Mouse (Mus musculus): Measurements from ENCODE around the gene C130032M10Rik. TPM values are rescaled to one million over a fixed set of nuclear protein-coding genes. Genes with fewer than 3 reads are reported as not detected.

C130032M10Rik gene
- polyA plus RNA-seq, 2 experiments, result 1.9 to 3.4 TPM

DNA sequence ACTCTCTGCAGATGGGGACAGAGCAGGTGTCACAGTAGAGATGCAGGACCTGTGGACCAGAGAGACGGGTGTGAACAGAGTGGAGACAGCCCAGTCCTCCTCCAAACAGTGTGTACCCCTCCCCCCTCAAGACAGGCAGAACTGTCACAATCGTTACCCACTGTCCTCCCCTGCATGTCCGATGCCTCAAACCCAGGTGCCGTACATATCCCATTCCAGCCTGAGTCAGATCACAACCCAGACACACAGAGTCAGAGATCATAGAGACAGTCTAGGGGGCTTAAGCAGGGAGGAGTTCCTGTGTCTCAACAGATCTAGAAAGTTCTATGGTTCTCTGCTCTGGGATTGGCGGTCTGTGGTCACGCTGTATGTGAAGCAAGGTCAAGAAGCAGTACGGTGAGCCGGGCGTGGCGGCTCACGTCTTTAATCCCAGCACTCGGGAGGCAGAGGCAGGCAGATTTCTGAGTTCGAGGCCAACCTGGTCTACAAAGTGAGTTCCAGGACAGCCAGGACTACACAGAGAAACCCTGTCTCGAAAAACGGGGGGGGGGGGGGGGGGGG is 9.7 kb downstream of the C130032M10Rik start:
- no peaks in the 10 kb centered on the region for H3K27me3 ChIP-seq (ENCODE audit: control insufficient read depth, insufficient read depth, low read length)
- H3K9me3 ChIP-seq (ENCODE audit: control insufficient read depth, low read length), result no peaks in the 10 kb centered on the region
- no peak overlapping the region for H3K4me3 ChIP-seq (replicated peaks; ENCODE audit: low read length)
- no peak overlapping the region for H3K27ac ChIP-seq (replicated peaks; ENCODE audit: low read depth, low read length)
- TF ChIP-seq POLR2A (IDR thresholded peaks at IDR 0.05; ENCODE audit: borderline replicate concordance, extremely low read depth, insufficient read depth, insufficient read length), result no peak
- WGBS, result 86% methylated on average over 13 of the region's 15 CpGs
- no peak overlapping the region for H3K4me2 ChIP-seq (replicated peaks; ENCODE audit: low read depth, low read length, severe bottlenecking)
- no peak for DNase-seq (ENCODE audit: low spot score)
- H3K4me1 ChIP-seq (ENCODE audit: control insufficient read depth, insufficient read depth, low read length), result peaks cover 20% of the 10 kb centered on the region
- H3K36me3 ChIP-seq (ENCODE audit: control insufficient read depth, insufficient read depth, low read length), result no peaks in the 10 kb centered on the region
- no peak overlapping the region for H3K9ac ChIP-seq (ENCODE audit: low read depth, low read length, severe bottlenecking)
- ATAC-seq (ENCODE audit: low FRiP score, low read depth), result no peak

DNA sequence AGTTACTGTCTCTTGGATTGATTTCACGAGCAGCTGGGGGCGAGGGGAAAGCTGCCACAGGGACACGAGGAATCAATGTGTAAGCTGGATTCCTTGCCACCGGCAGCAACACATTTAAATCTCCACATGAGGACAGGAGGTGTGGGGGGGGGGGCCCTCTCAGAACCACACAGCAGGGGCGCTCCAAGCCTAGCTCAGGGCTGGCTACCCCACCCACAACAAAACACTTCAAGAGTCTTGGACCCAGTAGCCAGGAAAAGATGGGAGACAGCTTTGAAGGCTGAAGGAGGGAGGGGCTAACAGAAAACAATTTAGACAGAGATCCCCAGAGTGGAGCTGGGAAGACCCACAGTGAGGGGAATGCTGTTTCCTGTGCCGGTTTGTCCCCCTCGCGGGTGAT is 10.4 kb downstream of the C130032M10Rik start:
- Histone ChIP-seq H3K4me3 (replicated peaks; ENCODE audit: low read length) (no peak overlapping the region), H3K4me1 (ENCODE audit: control insufficient read depth, insufficient read depth, low read length) (peaks cover 20% of the 10 kb centered on the region), H3K27me3 (ENCODE audit: control insufficient read depth, insufficient read depth, low read length) (no peaks in the 10 kb centered on the region), H3K4me2 (replicated peaks; ENCODE audit: low read depth, low read length, severe bottlenecking) (no peak overlapping the region), H3K36me3 (ENCODE audit: control insufficient read depth, insufficient read depth, low read length) (no peaks in the 10 kb centered on the region), H3K27ac (replicated peaks; ENCODE audit: low read depth, low read length) (no peak overlapping the region), H3K9me3 (ENCODE audit: control insufficient read depth, low read length) (no peaks in the 10 kb centered on the region), H3K9ac (ENCODE audit: low read depth, low read length, severe bottlenecking) (no peak overlapping the region)
- no peak for ATAC-seq (ENCODE audit: low FRiP score, low read depth)
- no peak for DNase-seq (ENCODE audit: low spot score)
- TF ChIP-seq POLR2A (IDR thresholded peaks at IDR 0.05; ENCODE audit: borderline replicate concordance, extremely low read depth, insufficient read depth, insufficient read length), result no peak
- 21% methylated on average over 8 of the region's 8 CpGs for WGBS

DNA sequence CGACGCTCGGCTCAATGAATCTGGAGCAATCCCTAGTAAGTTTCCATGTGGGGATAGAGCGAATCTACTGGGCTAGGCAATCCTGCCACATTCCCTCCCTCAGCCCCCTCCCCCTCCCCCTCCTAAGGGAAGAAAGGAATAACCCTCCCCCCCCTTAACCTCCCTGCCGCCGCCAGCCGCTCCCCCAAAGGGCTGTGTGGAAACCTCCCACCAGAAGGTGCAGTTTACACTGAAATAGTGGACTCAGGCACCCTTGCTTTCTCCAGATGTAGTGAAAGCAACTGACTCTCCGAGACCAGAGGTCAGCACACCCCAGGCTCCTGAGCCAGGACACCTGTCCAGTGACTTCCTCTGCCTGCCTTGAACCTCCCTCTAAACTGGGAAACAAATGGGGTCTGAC is 11.1 kb downstream of the C130032M10Rik start:
- peaks cover 20% of the 10 kb centered on the region for H3K4me1 ChIP-seq (ENCODE audit: control insufficient read depth, insufficient read depth, low read length)
- WGBS, result 11% methylated on average over 8 of the region's 8 CpGs
- H3K9ac ChIP-seq (ENCODE audit: low read depth, low read length, severe bottlenecking), result peak overlapping the region; percentile 25; the same call in 1 of the 2 replicates
- no peak for ATAC-seq (ENCODE audit: low FRiP score, low read depth)
- no peaks in the 10 kb centered on the region for H3K9me3 ChIP-seq (ENCODE audit: control insufficient read depth, low read length)
- no peaks in the 10 kb centered on the region for H3K27me3 ChIP-seq (ENCODE audit: control insufficient read depth, insufficient read depth, low read length)
- no peak for TF ChIP-seq POLR2A (IDR thresholded peaks at IDR 0.05; ENCODE audit: borderline replicate concordance, extremely low read depth, insufficient read depth, insufficient read length)
- no peak for DNase-seq (ENCODE audit: low spot score)
- H3K4me3 ChIP-seq (replicated peaks; ENCODE audit: low read length), result no peak overlapping the region
- H3K27ac ChIP-seq (replicated peaks; ENCODE audit: low read depth, low read length), result 0 out of 2 replicates have a peak overlapping the region, but pooled peaks have one; percentile 44
- H3K36me3 ChIP-seq (ENCODE audit: control insufficient read depth, insufficient read depth, low read length), result no peaks in the 10 kb centered on the region
- H3K4me2 ChIP-seq (replicated peaks; ENCODE audit: low read depth, low read length, severe bottlenecking), result peak overlapping the region; percentile 25

DNA sequence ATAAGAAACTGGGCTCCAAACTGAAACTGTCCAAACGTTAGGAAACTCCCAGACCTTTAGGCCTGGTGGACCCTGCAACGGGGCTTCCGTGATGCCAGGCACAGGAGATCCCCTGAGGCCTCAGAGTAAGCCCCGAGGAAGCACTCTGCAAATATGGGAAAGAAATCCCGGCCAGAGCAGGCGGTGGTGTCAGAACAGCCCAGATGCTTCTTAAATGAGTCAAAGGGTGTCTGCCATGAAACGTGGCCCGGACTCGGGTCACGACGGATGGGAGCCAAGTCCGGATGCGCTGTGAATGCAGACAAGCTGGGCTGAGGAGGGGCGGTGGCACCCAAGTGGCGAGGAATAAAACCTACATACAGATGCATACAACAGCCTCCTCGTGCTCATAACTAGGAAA is 11.6 kb downstream of the C130032M10Rik start:
- ATAC-seq (ENCODE audit: low FRiP score, low read depth) (no peak), DNase-seq (ENCODE audit: low spot score) (peak; percentile 33)
- 0 out of 2 replicates have a peak overlapping the region, but pooled peaks have one; percentile 44 for H3K27ac ChIP-seq (replicated peaks; ENCODE audit: low read depth, low read length)
- H3K4me3 ChIP-seq (replicated peaks; ENCODE audit: low read length), result no peak overlapping the region
- no peaks in the 10 kb centered on the region for H3K9me3 ChIP-seq (ENCODE audit: control insufficient read depth, low read length)
- peak overlapping the region; percentile 25 for H3K4me2 ChIP-seq (replicated peaks; ENCODE audit: low read depth, low read length, severe bottlenecking)
- peaks cover 20% of the 10 kb centered on the region for H3K4me1 ChIP-seq (ENCODE audit: control insufficient read depth, insufficient read depth, low read length)
- no peaks in the 10 kb centered on the region for H3K27me3 ChIP-seq (ENCODE audit: control insufficient read depth, insufficient read depth, low read length)
- H3K36me3 ChIP-seq (ENCODE audit: control insufficient read depth, insufficient read depth, low read length), result no peaks in the 10 kb centered on the region
- WGBS, result 5% methylated on average over 16 of the region's 16 CpGs
- H3K9ac ChIP-seq (ENCODE audit: low read depth, low read length, severe bottlenecking), result peak overlapping the region; percentile 25; the same call in 1 of the 2 replicates
- TF ChIP-seq POLR2A (IDR thresholded peaks at IDR 0.05; ENCODE audit: borderline replicate concordance, extremely low read depth, insufficient read depth, insufficient read length), result no peak

DNA sequence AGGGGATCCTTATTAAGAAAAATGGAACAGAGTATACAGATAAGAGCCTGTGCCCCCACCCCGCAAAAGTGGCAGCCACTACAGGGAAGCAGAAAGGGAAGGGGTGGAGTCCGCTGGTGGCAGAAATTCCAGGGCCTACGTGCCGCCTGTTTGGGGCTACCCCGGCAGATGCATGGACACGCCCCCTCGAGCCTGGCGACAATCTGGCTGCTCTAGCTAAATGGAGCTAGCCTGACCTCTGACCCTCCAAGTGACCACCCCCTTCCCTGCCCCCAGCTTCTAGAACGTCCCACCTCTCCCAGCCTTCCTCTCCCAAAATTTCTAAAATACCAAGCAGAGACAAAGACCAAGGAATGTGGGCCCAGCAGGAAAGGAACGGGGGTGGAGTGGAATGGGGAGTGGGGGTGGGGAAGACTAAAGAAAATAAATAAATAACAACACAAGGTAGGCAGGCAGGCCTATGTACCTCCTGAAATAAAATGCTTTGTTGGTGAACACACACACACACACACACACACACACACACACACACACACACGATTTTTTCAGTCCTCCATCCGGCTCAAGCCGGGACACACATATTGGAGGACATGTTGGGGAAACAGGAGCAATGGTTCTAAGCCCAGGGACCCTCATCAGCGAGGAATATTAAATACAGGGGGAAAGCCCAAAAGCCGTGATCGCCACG is 12.6 kb downstream of the C130032M10Rik start:
- Histone ChIP-seq H3K27ac (replicated peaks; ENCODE audit: low read depth, low read length) (no peak overlapping the region), H3K4me1 (ENCODE audit: control insufficient read depth, insufficient read depth, low read length) (peaks cover 20% of the 10 kb centered on the region), H3K36me3 (ENCODE audit: control insufficient read depth, insufficient read depth, low read length) (no peaks in the 10 kb centered on the region), H3K27me3 (ENCODE audit: control insufficient read depth, insufficient read depth, low read length) (no peaks in the 10 kb centered on the region), H3K9ac (ENCODE audit: low read depth, low read length, severe bottlenecking) (no peak overlapping the region), H3K4me3 (replicated peaks; ENCODE audit: low read length) (no peak overlapping the region), H3K4me2 (replicated peaks; ENCODE audit: low read depth, low read length, severe bottlenecking) (peak overlapping the region; percentile 20), H3K9me3 (ENCODE audit: control insufficient read depth, low read length) (no peaks in the 10 kb centered on the region)
- ATAC-seq (ENCODE audit: low FRiP score, low read depth), result peak; percentile 45
- no peak for DNase-seq (ENCODE audit: low spot score)
- 15% methylated on average over 17 of the region's 17 CpGs for WGBS
- no peak for TF ChIP-seq POLR2A (IDR thresholded peaks at IDR 0.05; ENCODE audit: borderline replicate concordance, extremely low read depth, insufficient read depth, insufficient read length)
